Mouse (Mus musculus): ENCODE results near the gene Bmp2. TPM values are rescaled to one million over a fixed set of nuclear protein-coding genes. Genes with fewer than 3 reads are reported as not detected.

Gene Bmp2
- polyA plus RNA-seq, 1 experiment from 2014 or later, result 9.3 TPM

DNA sequence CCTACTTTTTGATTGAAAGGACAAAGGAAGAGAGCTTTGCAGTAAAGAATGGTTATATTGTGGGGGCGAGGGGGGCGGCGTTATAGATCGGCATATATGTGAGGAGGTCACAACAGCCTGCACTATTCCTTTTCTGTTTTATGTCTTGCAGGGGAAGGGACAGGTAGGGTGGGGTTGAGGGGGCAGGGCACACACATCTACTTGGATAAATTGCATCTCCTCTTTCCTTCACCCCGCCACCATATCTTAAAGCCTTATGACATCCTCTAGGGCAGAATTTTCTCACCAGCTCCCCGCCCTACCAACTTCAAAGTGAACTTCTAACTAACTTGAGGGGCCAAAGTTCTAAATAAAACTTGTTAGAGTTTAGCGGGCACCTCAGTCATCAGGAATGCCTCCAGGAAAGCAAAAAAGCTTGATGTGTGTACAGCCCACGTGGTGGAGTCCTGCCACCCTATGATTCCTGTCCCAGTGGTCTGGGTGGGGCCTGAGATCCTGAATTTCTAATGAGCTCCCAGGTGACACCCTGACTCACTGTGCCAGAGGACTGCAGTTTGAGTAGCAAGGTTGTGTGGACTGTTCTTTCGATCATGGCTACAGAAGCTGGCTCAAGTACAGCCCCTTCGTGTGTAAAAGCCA, 12.4 kb downstream of the Bmp2 start:
- WGBS, result 64% methylated on average over 10 of the region's 10 CpGs
- TF ChIP-seq EP300 (IDR thresholded peaks at IDR 0.05), result no peak
- TF ChIP-seq CTCF (IDR thresholded peaks at IDR 0.05), result no peak
- Histone ChIP-seq H3K27ac (ENCODE audit: low read length) (no peak overlapping the region), H3K9ac (replicated peaks; ENCODE audit: low read depth) (no peak overlapping the region), H3K9me3 (ENCODE audit: low read length) (no peaks in the 10 kb centered on the region), H3K4me1 (ENCODE audit: insufficient read depth, low read depth, low read length) (no peaks in the 10 kb centered on the region), H3K4me2 (replicated peaks; ENCODE audit: low read depth, low read length) (no peak overlapping the region), H3K4me3 (ENCODE audit: low read depth, low read length) (no peak overlapping the region), H3K27me3 (replicated peaks; ENCODE audit: insufficient read depth, low read length) (no peaks in the 10 kb centered on the region), H3K36me3 (ENCODE audit: insufficient read depth, low read length) (no peaks in the 10 kb centered on the region)
- ATAC-seq (peak; percentile 47; the same call in 1 of the 2 replicates), DNase-seq (ENCODE audit: low spot score) (peak; percentile 28)

DNA sequence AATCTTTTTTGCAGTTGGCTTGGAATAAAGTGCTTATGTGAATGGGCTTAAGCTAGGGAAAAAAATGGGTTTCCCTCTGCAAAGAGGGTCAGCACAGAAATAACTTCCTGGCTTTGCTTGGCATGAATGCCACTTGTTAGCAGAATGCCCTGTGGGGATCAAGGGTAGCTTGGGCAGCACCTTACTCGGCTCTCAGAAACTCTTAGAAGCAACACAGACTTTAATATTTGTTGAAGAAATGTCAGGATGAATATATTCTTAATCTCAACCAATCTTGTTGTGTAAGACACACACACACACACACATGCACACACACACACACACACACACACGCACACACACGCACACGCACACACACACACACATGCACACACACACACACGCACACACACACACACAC, 13.5 kb downstream of the Bmp2 start:
- Histone ChIP-seq H3K9me3 (ENCODE audit: low read length) (no peaks in the 10 kb centered on the region), H3K9ac (replicated peaks; ENCODE audit: low read depth) (no peak overlapping the region), H3K27ac (ENCODE audit: low read length) (no peak overlapping the region), H3K36me3 (ENCODE audit: insufficient read depth, low read length) (no peaks in the 10 kb centered on the region), H3K27me3 (replicated peaks; ENCODE audit: insufficient read depth, low read length) (no peaks in the 10 kb centered on the region), H3K4me3 (ENCODE audit: low read depth, low read length) (no peak overlapping the region), H3K4me1 (ENCODE audit: insufficient read depth, low read depth, low read length) (no peaks in the 10 kb centered on the region), H3K4me2 (replicated peaks; ENCODE audit: low read depth, low read length) (no peak overlapping the region)
- TF ChIP-seq CTCF (IDR thresholded peaks at IDR 0.05) (no peak), EP300 (IDR thresholded peaks at IDR 0.05) (no peak)
- ATAC-seq, result no peak
- 85% methylated on average over 5 of the region's 5 CpGs for WGBS
- no peak for DNase-seq (ENCODE audit: low spot score)

DNA sequence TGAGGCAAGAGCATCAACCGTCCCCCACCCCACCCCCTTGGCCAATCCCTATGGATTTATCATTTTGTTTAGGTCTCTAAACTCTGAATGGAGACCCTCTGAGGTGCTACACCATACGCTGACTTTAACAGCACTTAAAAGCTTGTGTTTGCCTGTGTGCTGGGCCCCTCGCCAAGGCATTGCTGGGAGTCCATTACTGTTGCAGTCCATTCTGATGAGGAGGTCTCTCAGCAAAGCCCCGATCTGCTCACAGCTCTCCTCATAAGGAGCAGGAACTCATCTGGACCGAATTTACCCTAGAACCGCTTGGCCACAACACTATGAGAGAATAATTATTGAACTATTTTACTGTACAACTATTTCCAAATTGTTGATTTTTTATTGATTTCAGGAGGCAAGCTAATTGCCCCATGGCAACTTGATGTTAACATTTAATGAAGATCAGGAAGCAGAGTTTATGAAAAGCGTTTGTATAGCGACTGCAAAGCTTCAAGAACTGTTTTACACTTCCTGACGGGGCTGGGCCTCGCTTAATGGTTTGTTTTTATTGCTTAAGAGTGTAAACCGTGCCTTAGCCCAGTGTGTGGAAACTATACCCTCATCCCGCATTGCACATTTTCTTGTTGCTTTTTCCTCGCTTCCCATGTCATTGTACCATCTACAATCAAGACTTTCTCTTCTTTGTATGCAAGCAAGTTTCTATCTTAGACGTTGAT, 14.2 kb downstream of the Bmp2 start:
- Histone ChIP-seq H3K27me3 (replicated peaks; ENCODE audit: insufficient read depth, low read length) (no peaks in the 10 kb centered on the region), H3K4me2 (replicated peaks; ENCODE audit: low read depth, low read length) (no peak overlapping the region), H3K9me3 (ENCODE audit: low read length) (no peaks in the 10 kb centered on the region), H3K4me3 (ENCODE audit: low read depth, low read length) (no peak overlapping the region), H3K36me3 (ENCODE audit: insufficient read depth, low read length) (no peaks in the 10 kb centered on the region), H3K27ac (ENCODE audit: low read length) (no peak overlapping the region), H3K9ac (replicated peaks; ENCODE audit: low read depth) (no peak overlapping the region), H3K4me1 (ENCODE audit: insufficient read depth, low read depth, low read length) (no peaks in the 10 kb centered on the region)
- WGBS, result 32% methylated on average over 14 of the region's 14 CpGs
- TF ChIP-seq EP300 (IDR thresholded peaks at IDR 0.05), result no peak
- no peak for TF ChIP-seq CTCF (IDR thresholded peaks at IDR 0.05)
- DNase-seq (ENCODE audit: low spot score), result no peak
- no peak for ATAC-seq

DNA sequence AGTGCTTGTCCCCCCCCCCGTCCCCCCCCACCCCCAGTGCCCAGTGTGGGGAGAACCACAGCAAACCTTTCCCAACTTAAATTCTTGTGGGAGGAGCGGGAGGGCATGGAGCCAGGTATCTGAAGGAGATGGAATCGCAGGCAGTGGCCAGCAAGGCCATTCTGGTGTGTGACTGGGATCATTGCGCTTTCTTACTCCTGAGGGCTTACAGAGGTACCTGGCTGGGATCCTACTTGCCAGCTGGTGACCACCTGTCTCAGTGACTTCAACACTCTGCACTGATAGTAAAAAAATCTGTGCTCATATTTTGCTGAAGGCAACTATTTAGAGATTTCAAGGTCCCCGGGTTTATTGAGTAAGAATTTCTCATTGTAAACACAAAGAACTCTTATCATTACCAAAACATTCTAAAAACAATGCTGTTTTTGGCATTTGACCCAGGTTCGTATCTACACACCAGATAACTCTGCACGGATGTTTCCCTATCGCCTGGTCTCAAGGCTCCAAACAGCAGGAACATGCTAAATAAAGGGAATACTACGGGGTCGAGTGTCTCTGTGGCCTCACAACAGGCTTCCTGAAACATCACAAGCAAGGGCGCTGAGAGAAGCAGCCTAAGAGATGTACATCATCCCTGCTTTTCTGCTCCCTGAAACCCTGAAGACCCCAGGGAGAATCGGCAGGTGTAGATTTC, 39.8 kb downstream of the Bmp2 start:
- peak; percentile 10 for DNase-seq (ENCODE audit: low spot score)

More for the DNA sequence above, 39.8 kb downstream of the Bmp2 start:
- TF ChIP-seq EP300 (IDR thresholded peaks at IDR 0.05), result no peak
- no peak for TF ChIP-seq CTCF (IDR thresholded peaks at IDR 0.05)
- H3K4me1 ChIP-seq (ENCODE audit: insufficient read depth, low read depth, low read length), result no peaks in the 10 kb centered on the region
- no peak overlapping the region for H3K9ac ChIP-seq (replicated peaks; ENCODE audit: low read depth)
- ATAC-seq, result no peak
- no peak overlapping the region for H3K27ac ChIP-seq (ENCODE audit: low read length)
- 32% methylated on average over 12 of the region's 12 CpGs for WGBS
- no peaks in the 10 kb centered on the region for H3K36me3 ChIP-seq (ENCODE audit: insufficient read depth, low read length)
- no peaks in the 10 kb centered on the region for H3K9me3 ChIP-seq (ENCODE audit: low read length)
- no peaks in the 10 kb centered on the region for H3K27me3 ChIP-seq (replicated peaks; ENCODE audit: insufficient read depth, low read length)
- H3K4me2 ChIP-seq (replicated peaks; ENCODE audit: low read depth, low read length), result no peak overlapping the region
- no peak overlapping the region for H3K4me3 ChIP-seq (ENCODE audit: low read depth, low read length)

Small RNAs within 50 kb of the gene (microRNA-seq; reads per million reads assigned to microRNA genes)
- gene Mir3090, result not detected
